Mouse (Mus musculus) small intestine, adult 2 months (tissue): ENCODE results near the gene Tlr5.

Experiments used
- CTCF ChIP-seq: fragments of 200-500 bp; IDR thresholded peaks from 2 replicates; pipeline ENCODE4 v1.5.1; 2012; ENCODE audit warnings: low read depth, mild to moderate bottlenecking, control low read depth, inconsistent platforms, low read length, moderate library complexity, mixed read lengths; ENCODE audit not compliant: insufficient replicate concordance, insufficient read length; ENCODE audit errors: extremely low read depth
- POLR2A ChIP-seq: fragments of 200-500 bp; IDR thresholded peaks from 2 replicates; pipeline ENCODE4 v1.6.1; 2012; ENCODE audit warnings: low read depth, mild to moderate bottlenecking, control low read depth, inconsistent platforms, low read length, moderate library complexity

DNA sequence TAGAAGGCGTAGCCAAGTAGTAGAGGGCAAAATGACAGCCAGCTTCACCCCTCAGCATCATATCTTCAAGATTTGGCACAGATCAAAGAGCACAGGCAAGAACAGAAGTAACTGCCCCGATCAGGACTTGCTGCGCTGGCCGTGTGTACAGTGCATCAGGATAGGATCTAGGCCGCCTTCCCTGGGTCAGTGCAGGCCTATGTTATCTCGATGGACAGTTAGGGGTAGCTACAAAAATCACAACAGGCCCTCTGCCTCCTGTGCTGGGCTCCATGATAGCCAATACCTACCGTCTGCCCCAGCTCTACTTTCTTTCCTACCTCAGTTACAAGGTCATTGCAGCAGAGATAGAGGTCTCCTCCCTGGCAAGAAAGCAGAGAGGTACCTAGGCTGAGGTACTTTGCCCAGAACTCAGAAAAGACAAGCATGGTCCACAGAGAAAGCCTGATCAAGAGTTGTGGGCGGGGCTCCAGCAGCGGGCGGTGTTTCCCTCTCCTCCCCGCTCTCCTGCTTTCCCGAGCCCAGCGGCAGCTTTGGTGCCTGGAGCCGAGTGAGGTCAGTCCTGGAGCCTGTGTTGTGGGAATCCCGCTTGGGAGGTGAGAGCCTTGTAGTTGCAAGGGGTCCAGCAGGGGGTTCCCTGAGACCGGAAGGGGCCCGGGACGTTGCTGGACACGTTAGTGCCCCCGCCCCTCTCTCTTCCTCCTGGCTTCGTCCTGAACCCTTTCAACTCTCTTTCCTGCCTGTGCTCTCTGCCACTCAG lies at the start of gene Tlr5:
- no peak for TF ChIP-seq CTCF
- no peak for TF ChIP-seq POLR2A
